Mouse (Mus musculus) induced T-regulatory cell, adult 2 months (primary cell): Measurements from ENCODE around the gene Rrbp1.

Source experiments
- DNase-seq: peaks from one replicate; pipeline ENCODE4 v3.0.0-alpha.2; 2012; ENCODE audit warnings: low read depth

Gene Rrbp1

DNA sequence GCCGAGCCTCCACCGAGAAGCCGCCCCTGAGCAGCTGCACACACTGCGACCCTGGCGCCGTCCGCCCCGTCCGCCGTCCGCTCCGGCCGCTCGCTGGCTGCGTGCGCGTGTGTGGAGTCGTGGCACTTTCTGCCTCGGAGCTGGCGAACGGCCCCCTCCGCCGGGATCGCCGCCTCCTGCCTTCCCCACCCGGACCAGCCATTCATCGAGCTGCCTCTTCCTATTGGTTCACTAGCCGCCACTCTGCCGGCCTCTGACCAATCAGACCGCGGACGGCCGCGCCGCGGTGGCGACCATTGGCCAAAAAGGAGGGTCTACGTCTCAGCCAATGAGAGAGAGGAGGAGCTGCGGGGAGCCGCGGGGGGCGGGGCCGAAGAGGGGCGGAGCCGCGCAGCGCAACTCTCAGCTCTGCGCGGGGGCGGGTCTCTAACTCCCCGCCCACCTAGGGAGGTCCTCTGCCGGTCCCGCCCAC lies at the start of gene Rrbp1:
Rrbp1 (minus strand) TSS at position 184 of the 472 bp plus-strand sequence.
- peak; percentile 97 for DNase-seq

DNA sequence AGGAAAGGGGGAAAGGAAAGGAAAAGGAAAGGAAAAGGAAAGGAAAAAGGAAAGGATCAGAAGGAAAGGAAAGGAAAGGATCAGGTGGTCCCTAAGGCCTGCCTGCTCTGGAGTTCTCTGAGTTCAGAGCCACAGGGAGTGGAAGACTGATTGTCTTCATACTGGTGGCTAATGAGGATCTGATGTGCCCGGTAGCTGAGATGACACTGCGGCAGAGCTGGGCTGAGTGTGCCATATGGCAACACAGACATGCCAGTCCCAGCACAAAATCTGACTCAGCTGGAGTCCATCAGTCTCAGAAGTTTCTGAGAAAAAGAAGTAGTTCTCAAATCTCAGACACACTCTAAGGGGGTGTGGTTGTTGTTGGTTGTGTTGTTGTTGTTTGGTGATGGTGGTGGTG lies 46.7 kb upstream of the Rrbp1 start:
- DNase-seq: no peak

DNA sequence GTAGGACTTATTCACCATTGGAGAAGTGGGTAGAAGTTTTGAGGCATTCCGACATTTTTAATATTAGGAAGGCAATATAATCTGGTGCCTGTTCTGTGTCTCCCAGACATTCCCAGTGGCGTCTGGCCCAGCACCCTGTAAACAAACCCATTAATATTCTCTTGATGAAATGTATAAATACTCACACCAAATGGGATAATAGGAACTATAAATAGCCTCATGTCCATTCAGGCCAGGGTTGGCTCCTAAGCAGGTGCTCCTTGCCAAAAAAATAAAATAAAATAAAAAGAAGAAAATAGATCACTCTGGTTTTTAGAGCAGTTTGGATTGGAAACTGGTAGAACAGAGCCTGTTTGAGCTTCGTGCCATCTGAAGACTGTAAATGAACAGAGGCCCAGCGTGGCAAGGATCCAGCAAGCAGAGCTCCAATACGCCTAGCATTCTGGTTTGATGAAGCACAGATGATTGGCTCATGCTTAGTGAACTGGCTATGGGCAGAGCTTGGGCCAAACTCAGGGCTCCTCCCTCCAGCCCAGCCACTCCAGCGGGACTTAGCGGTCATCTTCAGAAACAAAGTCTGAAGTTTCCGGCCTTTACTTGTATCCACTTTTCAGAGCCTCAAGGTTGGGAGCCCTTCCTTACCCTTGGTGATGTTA lies 41.5 kb upstream of the Rrbp1 start:
- no peak for DNase-seq

- DNase-seq: no peak
Measured at GRCm38 (mm10) chr2:144050861-144051260, 39.8 kb upstream of the Rrbp1 start.

GRCm38 (mm10) chr2:144050146-144050680 lies 39.1 kb upstream of the Rrbp1 start:
- no peak for DNase-seq

DNA sequence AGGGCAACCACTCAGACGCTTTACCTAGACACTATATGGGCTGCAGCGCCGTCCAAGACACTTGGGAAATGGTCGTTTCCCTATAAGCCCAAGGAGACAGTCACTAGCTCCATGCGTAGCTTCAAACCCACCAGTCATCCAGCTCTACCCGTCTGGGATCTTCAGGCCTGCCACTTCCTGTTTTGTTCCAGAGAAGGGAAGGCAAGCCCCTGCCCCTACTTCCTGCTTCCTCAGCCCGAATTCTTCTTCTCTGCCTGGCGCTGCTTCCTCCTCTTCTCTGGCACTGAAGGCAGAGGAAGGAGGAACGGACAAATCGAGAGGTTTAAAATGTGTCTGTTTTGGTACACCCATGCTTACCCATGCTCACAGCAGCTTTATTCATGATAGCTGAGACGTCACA lies 35.9 kb upstream of the Rrbp1 start:
- no peak for DNase-seq

- no peak for DNase-seq
Measured at GRCm38 (mm10) chr2:144045756-144046560, 34.9 kb upstream of the Rrbp1 start.

DNA sequence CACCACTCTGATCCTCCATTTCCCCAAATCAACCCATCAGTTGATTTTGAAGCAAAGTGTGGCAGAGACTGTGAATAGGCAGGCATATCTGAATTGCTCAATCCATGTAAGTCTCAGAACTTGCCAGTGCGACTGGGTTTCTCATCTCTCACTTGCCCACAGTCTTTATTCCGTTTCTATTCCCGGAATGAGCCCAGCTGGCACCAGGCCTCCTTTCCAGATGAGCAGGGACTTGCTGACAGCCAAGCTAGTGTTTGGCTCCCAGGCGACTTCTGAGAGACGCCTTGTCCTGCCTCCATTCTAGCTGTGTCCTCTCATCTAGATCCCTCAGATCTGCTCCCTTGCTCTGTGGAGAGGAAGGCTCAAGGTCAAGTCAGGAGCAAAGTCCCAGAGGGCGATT lies 33.7 kb upstream of the Rrbp1 start:
- no peak for DNase-seq

DNA sequence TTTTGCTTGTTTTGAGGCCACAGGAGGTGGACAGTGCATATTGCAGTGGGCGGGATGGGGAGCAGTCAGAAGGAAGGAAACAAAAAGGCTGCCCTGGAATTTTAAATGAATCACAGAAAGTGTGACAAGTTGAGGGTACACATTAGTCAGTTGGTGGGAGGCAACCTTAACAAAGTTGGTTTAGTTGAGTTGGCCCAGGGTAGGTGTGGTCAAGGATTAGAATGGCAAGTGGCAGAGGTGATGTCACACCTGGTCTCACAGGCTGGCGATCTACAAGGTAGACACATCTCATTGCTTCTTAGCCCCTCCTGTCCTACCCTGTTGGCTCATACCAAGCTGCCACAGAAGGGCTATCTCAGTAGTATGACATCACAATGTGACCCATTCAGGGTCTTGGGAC lies 21.6 kb upstream of the Rrbp1 start, which contains the start of gene Banf2:
Banf2 (plus strand) TSS at position 396 of the 400 bp plus-strand sequence.
- DNase-seq: no peak

DNA sequence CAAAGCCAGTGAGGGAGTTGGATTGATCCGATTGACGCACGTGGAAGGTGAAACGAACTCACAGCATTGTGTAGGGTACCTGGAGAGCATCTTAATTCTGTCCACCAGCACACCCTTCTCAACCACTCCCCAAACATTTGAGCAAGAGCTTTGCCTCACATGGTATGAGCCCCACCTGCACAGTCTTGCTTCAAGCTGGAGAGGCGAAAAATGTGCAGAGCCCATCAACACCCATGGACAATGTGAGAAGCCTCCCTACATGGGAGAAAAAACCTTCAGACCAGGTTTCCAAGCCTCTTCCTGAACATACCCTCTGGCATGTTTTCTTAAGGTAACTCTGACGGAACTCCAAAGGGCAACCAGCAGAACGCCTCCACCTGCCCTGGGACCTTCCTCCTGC lies 19.7 kb upstream of the Rrbp1 start:
- no peak for DNase-seq

GRCm38 (mm10) chr2:144026456-144026855 lies 15.4 kb upstream of the Rrbp1 start:
- DNase-seq: no peak

DNA sequence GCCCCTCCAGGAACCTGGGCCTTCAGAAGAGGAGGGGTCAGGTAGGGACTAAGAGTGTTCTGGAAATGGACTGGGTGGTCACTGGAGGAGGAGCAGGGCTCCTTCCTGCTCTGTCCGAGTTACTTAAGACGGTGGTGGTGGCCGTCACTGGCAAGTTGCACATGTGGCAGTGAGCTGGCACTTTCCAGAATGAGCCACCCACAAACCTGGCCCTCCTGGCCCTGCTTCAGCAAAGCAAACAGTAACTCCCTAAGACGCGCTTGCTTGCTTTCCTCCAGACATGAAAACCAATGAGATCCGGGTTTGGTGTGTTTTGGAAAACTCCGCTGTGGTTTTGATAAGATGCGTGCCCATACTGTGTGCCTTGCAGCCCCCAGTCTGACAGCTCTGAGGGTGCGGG lies 14.3 kb upstream of the Rrbp1 start:
- no peak for DNase-seq

- no peak for DNase-seq
Measured at GRCm38 (mm10) chr2:144022441-144022840, 11.4 kb upstream of the Rrbp1 start.

GRCm38 (mm10) chr2:144019971-144020370 lies 8.9 kb upstream of the Rrbp1 start:
- DNase-seq: no peak

GRCm38 (mm10) chr2:144015861-144016260 lies 4.8 kb upstream of the Rrbp1 start:
- DNase-seq: no peak

DNA sequence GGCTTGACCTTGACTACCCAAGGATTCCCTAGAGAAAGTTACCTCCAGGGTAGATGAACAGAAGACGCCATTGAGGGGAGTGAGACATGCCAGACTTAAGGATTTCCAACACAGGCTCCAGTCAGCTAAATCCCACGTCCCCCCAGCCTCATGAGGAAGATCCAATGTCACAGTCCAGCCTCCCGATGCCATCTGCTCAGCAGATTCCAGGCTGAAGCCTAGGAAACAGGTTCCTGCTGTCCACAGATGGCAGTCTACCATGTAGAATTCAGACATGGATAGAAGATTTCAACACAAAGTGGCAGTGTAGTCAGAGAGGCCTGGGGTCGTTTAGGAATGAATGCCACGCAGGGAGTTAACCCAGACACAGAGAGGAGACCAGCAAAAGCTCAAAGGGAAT lies 3.4 kb upstream of the Rrbp1 start:
- no peak for DNase-seq

DNA sequence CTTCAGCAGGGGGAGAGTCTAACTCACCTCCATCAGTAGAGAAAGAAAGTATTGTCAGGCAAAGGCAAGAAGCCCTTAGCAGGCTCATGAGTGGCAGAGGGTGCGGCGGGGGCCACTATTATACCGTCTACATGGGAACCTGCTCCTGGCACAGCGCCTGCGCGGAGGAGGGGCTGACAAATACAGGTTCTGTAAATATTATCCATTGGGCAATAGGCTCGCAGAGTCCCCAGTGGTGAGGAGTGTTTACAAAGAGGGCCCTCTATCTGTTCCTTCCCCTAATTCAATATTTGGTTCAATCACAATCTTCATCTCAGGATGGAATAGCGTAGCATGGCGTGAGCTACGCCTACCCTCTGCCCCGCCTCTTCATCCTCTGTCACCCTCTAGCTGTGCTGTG lies 3.0 kb upstream of the Rrbp1 start:
- DNase-seq: no peak

GRCm38 (mm10) chr2:144010282-144011044 lies 600 bp downstream of the Rrbp1 start:
- peak; percentile 84 for DNase-seq

DNA sequence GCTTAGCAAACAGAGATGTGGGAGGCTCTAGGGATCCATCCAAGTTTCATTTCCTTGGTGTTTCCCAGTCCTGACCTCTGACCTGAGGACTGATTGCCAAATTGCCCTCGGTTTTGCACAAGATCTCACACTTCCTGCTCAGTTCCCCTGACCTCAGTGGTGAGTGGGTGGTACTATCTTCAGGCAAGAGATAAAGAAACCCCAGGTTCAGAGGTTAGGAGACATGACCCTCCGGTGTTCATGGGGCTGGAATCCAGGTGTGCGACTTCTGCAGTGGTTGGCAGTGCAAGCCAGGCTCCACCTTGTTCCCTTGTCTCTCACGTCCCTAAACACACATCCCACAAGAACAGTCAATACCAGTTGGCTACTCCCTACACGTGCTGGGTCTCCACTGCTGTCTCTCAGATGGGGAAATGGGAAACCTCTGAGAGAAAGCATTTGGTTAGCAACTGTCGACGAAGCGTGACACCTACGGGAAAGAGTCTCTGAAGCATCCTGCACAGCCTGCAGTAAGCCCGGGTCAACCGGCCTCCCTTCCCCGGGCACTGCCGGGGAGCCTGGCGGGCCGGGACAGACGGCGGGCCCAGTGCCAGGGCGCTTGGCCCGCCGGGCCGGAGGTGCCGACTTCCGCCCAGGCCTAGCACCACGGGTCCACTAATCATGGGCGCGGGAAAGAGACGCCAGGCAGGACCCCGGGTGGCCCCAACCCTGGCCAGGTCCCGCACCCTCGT lies 1.3 kb downstream of the Rrbp1 start:
- peak; percentile 73 for DNase-seq

DNA sequence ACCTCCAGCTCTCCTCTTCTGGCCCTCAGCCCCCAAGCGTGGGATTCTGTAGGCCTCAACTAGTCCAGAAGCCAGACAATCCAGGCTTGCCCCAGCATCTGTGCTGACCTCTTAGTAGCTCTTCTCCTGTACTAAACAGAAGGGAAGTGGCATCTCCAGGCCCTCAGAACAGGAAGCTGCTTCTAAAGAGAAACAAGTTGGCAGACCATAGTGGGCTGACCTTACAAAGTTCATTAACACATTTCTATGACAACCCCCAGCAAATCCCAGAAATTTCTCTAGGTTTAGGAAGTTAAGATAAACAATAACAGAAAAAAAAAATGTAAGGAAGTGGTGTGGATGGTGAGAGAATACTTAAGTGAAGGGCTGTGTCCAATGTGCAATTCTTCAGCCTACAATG lies 2.0 kb downstream of the Rrbp1 start:
- DNase-seq: peak; percentile 34

GRCm38 (mm10) chr2:144007211-144007610 lies 3.9 kb downstream of the Rrbp1 start:
- DNase-seq: no peak

DNA sequence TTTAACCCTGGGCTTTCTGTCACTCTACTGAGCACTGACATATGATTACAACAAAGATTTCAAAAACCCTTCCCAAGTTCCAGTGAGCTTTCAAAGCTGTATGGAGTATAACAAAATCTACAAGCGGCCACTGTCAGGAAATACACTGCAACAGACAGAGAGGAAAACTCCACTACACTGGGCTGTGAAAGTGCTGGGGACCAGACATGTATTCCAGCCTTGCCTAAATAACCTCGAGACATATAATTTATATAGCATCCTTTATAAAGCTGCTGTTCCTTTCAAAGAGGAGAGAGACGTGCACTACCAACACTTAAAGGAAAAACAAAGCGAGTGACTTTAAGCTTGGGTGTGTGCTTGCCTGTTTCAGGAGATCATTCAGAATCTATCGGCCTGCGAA lies 4.4 kb downstream of the Rrbp1 start:
- no peak for DNase-seq
